Mouse (Mus musculus): ENCODE results near the gene Sppl2c.
A peak's percentile ranks its signal among the peaks of the same experiment; 100 is the strongest.

Sppl2c gene

GRCm38 (mm10) chr11:104230066-104230778 lies 44.1 kb downstream of the Sppl2c start:
- TF ChIP-seq GATA4 (IDR thresholded peaks at IDR 0.05; ENCODE audit: insufficient replicate concordance, low read length): no peak

- no peak for TF ChIP-seq GATA4 (IDR thresholded peaks at IDR 0.05; ENCODE audit: insufficient replicate concordance, low read length)
Observed at GRCm38 (mm10) chr11:104231041-104231911, 45.1 kb downstream of the Sppl2c start, which contains the start of gene Mapt. Gene Mapt, plus strand, starts transcription at chr11:104231390.

- no peak for TF ChIP-seq GATA4 (IDR thresholded peaks at IDR 0.05; ENCODE audit: insufficient replicate concordance, low read length)
Observed at GRCm38 (mm10) chr11:104232141-104233061, 46.3 kb downstream of the Sppl2c start.

GRCm38 (mm10) chr11:104233101-104233500 lies 47.0 kb downstream of the Sppl2c start:
- TF ChIP-seq GATA4 (IDR thresholded peaks at IDR 0.05; ENCODE audit: insufficient replicate concordance, low read length): no peak

GRCm38 (mm10) chr11:104233574-104234206 lies 47.6 kb downstream of the Sppl2c start:
- no peak for TF ChIP-seq GATA4 (IDR thresholded peaks at IDR 0.05; ENCODE audit: insufficient replicate concordance, low read length)

- no peak for TF ChIP-seq GATA4 (IDR thresholded peaks at IDR 0.05; ENCODE audit: insufficient replicate concordance, low read length)
Observed at GRCm38 (mm10) chr11:104234680-104235079, 48.6 kb downstream of the Sppl2c start.

GRCm38 (mm10) chr11:104235881-104236280 lies 49.8 kb downstream of the Sppl2c start:
- no peak for TF ChIP-seq GATA4 (IDR thresholded peaks at IDR 0.05; ENCODE audit: insufficient replicate concordance, low read length)

- TF ChIP-seq GATA4 (IDR thresholded peaks at IDR 0.05; ENCODE audit: insufficient replicate concordance, low read length): no peak
Observed at GRCm38 (mm10) chr11:104237226-104237625, 51.1 kb downstream of the Sppl2c start.

- peak; percentile 73; the same call in 1 of the 2 replicates for TF ChIP-seq GATA4 (IDR thresholded peaks at IDR 0.05; ENCODE audit: insufficient replicate concordance, low read length)
Observed at GRCm38 (mm10) chr11:104237958-104238747, 52.0 kb downstream of the Sppl2c start.
